Mouse (Mus musculus): ENCODE measurements around the gene Ltbr.

DNA sequence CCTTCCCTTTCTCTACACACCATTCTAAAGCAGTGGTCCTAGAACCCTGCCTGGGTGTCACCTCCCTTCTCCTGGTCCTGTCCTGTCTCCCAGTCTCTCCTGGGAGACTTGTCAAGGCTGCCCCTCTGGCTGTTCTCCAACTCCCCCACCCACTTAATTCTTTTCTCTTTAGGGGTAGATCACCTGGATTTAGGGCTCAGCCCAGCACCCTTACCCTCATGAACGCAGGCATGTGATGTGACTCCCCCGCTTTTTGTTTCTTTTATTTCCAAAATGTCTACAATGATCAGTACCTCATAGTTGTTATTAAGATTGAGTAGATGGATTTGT lies 37.3 kb upstream of the Ltbr start:
- TF ChIP-seq CTCF (IDR thresholded peaks at IDR 0.05; ENCODE audit: extremely low read depth, insufficient read depth, low read length) (no peak), POLR2A (IDR thresholded peaks at IDR 0.05; ENCODE audit: extremely low read depth, insufficient read depth, low read length) (no peak)

Data from cortical plate, adult 2 months (tissue).